Mouse (Mus musculus) heart, adult 2 months (tissue): Measurements from ENCODE around the gene Dpf2.

Experiments
- CTCF ChIP-seq: fragments of 200-600 bp; IDR thresholded peaks from 2 replicates; pipeline ENCODE4 v1.8.1; 2022; ENCODE audit warnings: antibody characterized with exemption, mild to moderate bottlenecking, moderate library complexity
- EP300 ChIP-seq: fragments of 200-500 bp; IDR thresholded peaks from 2 replicates; pipeline ENCODE4 v1.6.1; 2011; ENCODE audit warnings: low read depth, low read length, control low read depth; ENCODE audit not compliant: insufficient read depth
- POLR2A ChIP-seq: fragments of 200-500 bp; IDR thresholded peaks from 2 replicates; pipeline ENCODE4 v1.6.1; 2011; ENCODE audit warnings: mild to moderate bottlenecking, low read depth, low read length, control low read depth; ENCODE audit not compliant: insufficient read depth

- TF ChIP-seq CTCF (no peak), POLR2A (no peak), EP300 (no peak)
Observed at GRCm38 (mm10) chr19:5891521-5892258, 21.1 kb downstream of the Dpf2 start.
